Mouse (Mus musculus) embryo, embryonic 11.5 days (tissue): ENCODE measurements around the gene Nfkb1.

Experiments used
- DNase-seq: peaks from one replicate; pipeline ENCODE4 v3.0.0-alpha.2; 2012; ENCODE audit warnings: low read depth, low spot score

Gene Nfkb1

DNA sequence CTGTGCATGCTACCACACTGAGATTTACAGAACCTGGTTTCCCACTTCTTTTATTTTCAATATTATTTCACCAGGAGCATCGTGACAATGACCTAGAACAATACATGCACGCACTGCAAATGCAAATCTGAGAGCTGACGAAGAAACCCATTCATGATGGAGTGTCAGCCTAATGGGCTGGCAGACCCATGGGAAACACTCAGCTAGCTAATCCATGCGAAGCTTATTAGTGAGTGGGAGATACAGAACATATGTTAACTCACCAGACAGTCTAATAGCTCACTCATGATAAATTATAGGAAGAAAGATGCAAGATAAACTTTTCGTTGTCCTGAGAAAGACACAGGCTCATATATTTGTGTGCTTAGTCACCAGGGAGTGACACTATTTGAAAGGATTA, 19.2 kb downstream of the Nfkb1 start:
- DNase-seq: no peak

DNA sequence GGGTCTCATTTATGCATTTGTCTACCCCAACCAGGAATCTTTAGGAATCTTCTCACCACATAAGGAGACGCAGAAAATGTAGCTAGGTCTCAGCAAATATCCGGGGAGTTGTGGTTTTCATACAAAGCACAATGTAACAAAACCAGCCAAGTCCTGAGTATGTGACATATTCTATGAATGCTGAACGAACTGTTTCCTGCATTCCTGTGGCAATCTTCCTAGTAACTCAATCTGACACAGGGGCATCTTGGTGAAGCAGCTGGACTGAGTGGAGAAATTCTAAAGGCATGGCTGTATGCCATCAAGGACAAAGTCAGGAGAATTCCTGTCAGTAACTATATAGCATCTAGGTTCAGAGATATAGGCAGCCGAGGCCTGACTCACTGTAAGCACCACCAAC, 20.5 kb downstream of the Nfkb1 start:
- DNase-seq: no peak

DNA sequence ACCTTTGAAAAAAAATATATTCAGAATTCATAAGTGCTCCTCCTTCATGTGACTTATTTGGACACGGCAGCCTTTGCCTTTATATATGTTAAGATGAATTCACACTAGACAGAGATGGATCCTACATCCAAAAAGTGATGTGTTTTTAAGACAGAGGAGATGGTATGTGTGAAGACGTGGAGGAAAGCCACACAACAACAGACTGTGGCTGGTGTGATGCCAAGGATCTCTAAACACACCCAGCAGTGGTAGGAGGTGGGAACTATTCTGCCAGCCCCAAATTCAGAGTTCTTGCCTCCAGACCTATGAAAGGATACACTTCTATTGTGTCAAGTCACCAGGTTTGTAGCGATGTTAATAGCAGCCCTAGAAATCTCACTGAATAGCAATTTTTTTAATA, 24.3 kb downstream of the Nfkb1 start:
- no peak for DNase-seq

DNA sequence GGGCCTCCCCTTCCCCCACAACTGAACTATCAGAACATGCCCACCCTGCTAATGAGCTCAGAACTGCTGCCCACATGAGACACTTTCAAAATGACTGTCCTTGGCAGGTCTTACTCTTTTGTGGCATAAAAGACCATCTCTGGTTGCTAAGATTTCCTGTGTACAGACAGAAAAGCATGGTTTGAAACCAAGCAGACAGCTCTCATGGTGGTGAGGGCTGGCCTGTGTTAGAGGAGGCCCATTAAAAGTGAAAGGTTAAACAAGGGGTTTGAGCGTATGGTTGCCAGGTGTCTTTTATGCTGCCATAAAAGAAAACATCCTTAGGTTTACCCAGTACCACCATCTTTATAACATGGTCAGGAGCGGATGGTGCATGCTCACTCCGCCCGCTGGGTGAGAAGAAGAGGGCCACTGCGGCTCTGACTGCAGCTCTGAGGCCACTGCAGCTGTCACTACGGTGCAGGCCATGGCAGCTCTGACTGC, 25.5 kb downstream of the Nfkb1 start:
- no peak for DNase-seq

DNA sequence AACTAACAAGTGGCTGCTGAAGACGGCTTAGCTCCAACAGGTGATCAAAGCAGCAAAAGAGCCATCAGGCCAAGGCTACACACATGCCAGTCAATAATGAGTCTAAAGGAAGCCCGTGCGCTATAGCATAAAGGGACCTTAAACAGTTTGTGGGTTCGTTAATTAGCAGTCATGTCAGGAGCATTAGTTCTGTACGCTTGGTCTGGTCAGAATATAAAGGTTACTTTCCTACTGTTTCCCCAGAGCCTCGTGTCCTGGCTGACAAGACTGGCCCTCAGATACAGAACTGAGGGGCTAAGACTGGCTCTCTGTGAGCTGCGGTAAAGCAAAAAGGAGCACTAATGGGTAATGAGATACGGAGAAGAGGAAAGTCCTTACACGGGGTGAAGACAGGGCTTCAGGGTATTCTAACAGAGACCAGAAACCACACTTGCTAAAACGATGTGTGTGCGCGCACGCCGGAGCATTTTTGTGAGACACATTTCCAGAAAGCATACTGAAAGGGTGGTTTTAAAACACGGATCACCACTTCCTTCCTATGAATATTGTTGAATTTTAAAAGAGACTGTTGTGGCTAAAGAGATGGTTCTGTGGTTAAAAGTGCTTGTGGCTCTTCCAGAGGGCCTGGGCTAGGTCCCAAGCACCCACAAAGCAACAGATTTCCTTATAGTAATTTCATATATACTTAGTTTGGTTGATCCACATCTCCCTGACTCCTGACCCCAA, 29.0 kb downstream of the Nfkb1 start:
- DNase-seq: no peak

DNA sequence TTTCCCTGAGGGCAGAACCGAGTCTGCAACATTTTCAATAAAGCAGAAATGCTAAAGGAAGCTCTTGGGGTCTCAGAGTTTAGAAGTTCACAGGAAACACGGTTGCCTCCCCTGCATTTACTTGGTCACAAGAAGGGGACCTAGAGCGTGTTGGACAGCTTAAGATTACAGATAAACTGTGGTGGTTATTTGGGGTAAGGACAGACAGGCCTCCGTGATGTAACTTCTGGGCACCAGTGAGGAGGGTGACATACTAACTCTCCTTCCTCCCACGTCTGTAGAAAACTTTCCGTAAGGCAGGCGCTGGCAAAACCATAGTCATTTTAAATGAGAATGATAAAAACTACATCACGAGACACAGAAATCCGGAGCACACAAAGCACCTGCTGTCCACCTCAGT, 29.6 kb downstream of the Nfkb1 start:
- no peak for DNase-seq

DNA sequence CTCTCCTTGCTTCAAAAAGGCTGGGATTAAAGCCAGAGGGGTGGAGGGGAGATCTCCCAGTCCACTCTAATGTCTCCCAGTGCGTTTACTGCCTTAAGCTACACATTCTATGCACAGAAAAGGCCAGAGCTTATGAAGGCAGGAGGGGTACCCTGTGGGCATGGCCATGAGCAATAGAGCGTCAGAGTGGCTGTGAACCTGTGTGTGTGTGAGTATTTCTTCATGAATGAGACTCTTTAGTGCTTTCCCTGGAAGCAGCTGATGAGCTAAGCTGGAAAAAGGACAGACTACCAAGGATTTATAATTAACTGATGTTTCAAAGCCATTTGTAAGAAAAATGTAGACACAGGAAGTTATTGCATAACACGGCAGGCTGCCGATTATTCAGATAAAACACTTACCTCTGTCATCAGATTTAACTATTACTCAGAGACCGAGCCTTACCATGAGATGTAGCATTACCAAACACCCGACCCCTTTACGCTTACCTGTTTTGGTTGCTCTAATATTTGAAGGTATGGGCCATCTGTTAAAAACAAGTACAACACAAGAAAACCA, 32.7 kb downstream of the Nfkb1 start:
- DNase-seq: no peak

DNA sequence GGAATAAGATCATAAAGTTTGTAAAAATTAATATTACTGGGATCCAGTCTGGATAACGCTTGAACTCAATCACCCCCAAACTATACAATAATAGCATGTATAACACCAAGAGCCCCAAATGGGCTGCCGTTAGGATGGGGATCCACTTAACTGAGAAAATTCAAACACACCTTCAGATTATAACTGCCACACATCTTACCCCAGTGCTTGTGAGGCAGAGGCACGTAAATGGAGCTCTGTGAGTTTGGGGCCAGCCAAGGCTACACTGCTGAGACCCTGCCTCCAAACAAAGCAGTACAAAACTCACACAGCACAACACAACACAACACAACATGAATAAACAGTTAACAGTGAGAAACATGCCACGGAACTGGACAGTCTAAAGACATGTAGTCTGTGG, 35.2 kb downstream of the Nfkb1 start:
- no peak for DNase-seq

DNA sequence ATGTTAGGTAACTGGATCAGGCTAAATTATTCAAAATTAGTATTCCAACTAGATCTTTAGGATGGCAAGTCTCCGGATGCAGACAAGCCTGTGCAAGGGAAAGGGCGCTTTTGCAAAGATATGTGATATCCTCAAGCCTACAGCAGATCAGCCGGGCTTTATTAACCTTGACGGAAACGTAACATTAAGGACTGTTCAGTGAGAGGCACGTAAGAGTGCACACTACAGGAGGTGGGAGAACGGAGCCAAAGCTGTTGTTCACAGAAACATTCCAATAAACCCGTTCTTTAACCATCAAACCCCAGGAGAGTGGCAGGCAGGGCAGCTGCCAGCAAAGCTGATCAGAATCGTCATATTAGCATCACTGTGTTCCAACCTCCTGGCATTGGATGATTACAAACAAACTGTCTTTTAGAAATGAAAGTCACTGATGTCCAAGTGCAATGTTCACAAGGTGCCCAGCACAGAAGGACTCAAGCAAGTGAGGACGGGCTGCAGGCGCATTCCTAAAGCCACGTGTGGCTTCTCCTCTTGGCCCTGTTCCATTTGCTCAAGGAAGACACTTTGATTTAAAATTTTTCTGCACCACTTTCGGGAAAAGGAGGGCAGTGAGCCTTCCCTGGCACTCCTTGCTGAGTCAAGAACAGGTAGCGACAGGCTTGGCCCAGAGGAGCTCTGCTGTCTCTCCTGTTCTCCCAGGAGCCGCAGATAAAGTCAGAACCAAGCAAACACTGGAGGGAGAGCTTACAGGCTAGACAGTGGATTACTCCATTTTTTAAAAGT, 40.4 kb downstream of the Nfkb1 start:
- no peak for DNase-seq

DNA sequence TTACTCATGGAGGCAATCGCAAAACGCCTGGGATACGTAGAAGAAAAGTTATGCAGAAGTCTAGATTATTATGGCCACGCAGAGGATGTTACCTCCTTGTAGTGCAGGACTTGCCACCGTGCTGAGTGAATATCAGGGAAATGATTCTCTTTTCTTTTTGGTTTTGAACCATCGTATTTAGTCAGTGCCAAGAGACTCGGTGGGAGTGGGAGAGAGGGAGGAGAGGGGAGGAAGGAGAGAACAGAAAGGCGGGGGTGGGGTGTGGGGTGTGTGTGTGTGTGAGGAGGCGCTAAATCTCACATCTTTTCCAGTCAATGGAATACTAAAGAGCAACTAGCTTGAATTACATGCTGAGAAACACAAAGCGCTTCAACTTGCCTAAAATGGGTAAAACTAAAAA, 41.5 kb downstream of the Nfkb1 start:
- DNase-seq: no peak

DNA sequence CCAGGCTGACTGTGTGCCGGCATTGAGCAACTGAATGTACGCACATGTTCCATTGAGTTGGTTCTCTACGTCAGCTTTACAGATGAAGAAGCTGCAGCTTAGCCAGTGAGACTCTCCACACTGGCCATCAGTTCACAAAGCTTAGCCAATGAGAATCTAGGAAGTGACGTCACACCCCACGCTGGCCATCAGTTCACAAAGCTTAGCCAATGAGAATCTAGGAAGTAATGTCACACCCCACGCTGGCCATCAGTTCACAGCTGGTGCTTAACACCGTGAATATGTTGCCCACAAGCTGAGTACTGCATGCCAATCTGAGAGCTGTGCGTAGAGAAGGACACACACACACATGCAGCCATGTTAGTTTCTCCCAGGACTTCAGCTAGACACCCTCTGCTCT, 42.8 kb downstream of the Nfkb1 start:
- no peak for DNase-seq

DNA sequence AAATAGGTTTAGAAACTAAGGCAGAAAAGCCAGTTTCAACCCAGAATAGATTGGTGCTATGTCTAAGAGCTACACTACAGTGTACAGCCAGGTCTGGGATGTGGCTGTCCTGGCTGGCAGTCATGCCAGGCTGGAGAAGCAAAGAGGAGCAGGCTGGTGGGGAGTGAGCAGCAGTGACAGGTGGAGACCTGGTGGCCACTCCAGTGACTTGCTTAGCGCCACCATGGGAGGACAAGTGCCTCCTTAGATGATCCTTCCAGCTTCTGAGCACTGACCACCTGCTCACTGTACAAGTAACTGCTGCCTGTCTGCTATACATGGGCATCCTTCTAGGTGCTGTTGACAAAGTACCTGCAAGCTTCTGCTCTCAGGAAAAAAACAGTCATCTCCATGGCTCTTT, 44.7 kb downstream of the Nfkb1 start:
- DNase-seq: no peak

DNA sequence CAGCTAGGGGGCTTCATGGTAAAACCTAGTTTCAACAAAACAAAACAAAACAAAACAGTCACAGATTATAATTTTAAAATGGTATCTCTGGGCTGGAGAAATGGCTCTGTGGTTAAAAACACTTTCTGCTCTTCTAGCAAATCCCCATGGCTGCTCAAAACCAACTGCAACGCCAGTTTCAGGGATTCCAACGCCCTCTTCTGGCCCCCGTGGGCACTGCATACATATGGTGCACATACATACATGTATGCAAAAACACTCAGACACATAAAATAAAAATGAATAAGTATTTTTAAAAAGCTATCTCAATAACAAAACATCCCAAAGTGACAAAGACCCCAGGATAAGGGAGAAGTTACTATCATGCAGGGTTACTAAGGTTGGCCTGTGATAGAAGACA, 46.4 kb downstream of the Nfkb1 start:
- DNase-seq: no peak

DNA sequence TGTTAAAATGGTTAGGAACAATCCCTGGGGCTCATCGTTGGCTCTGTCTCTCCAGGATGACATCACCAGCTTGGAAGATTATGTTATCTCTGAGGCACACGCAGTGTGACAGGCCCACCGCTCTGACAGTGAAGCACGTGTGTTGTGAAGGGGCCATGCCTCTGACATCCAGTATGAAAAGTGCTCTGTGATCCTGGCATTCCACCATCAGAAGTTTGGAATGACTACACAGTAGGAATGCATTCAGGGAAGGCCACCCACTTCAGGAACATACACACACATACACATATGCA, 49.8 kb downstream of the Nfkb1 start:
- DNase-seq: no peak

DNA sequence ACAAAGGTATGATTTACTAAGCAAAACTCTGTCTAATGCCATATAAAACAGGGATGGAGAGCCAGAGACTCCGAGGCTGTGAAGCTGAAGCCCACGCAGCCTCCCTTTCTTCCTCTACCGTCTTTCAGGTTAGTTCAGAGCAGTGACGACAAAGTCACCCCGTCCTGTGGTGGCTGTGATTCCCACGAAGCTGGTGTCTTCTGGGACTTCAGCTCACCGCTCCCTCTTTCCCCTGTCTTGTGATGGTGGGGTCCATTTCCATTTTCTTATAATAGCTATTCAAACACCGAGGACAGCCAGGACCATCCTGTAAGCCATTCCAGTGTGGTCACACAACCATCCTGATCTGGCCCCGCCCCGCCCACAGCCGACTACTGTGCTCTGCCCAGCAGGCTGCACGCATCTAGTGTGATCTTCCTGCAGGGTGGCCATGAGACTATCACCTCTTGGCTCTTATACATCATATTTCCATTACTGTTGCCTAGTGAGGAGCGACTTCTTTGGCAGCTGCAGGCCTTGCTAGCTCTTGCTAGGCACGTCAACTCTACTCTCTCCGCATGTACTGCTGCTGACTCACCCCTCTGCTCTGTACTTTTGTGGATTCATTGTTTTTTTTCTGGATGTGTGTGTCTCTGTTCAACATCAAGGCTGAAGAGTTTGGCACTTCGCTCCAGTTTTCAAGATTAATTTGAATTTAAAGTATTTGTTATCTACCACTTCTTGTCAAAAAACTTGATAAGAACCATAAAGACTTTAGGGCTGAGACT, 50.3 kb downstream of the Nfkb1 start:
- DNase-seq: no peak

DNA sequence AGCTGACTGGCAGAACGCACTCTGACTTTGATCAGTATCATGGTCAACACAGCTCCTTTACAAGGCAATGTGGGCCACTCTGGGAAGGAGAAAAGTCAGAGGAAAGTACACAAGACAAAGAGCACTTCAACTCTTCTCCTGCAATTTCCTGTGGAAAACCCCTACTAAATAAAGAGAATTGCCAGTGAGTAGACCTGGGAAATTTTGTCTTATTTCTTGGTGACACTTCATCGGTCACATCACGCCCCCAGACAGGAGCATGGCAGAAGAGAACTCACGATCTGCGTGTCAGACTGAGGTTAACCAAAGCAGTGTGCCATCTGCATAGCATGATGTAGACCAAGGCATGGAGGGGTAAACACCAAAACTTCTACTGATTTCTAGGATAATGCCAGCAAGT, 51.1 kb downstream of the Nfkb1 start:
- DNase-seq: no peak

DNA sequence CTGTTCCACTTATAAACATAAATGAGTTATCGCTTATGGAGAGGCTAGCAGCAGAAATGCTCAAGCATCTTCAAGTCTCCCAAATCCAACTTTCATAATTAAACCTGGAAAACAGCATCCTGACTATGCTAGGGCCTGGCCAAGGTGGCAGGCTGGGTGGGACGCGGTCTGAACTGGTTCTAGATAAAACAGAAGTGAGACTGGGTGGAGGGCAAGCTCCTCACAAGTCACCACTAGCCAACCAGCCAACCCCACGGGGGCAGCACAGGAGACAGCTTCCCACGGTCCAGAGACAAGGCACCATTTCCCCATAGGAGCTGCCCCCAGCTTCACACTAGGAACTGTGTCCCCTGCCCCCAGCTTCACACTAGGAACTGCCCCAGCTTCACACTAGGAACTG, 53.8 kb downstream of the Nfkb1 start:
- no peak for DNase-seq

DNA sequence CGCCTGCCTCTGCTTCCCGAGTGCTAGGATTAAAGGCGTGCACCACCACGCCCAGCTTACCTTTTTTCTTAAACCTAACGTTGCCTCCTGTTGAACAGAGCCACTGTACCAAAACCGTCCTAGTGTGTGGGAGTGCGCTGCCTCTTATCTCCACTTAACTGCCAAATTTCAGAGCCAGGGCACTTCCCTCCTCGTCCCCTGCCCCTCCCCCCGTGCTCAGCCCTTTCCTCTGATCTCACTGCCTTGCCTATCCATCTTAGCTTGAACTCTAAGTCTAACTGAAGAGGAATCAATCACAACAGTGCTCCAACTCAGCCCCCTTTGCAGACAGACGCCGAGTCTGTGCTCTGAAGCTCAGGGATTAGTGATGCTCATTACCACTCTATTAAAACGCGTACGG, 54.9 kb downstream of the Nfkb1 start:
- DNase-seq: no peak

DNA sequence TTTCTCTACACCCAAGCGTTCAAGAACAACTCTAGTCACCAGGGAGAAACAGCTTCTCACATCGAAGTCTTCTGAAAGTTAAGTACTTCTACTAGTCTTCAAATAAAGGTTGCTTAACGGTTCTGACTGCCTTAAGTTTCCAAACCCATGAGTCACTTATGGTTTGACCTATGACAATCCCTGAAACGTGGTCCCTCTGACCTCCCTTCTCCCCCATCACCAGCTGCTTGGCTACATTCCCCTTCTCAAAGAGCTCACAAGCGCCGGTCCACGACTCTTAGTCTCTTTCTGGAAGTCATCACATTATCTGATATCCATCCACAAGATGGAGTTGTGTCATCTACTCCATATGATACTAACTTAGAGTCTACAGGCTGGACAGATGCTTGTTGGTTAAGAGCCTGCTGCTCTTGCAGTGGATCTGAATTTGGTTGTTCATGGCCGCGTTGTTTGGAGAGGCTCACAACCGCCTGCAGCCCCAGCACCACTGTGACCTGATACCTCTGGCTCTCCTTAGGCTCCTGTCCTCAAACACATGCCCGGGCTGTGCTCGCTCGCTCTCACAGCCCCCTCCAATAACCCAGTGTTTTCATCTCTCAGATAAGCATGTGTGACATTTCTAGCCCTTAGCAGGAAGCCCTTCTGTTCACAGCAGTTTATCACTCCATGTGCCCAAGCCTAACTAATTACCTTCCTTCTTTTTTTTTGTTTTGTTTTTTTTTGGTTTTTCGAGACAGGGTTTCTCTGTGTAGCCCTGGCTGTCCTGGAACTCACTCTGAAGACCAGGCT, 55.5 kb downstream of the Nfkb1 start:
- no peak for DNase-seq

DNA sequence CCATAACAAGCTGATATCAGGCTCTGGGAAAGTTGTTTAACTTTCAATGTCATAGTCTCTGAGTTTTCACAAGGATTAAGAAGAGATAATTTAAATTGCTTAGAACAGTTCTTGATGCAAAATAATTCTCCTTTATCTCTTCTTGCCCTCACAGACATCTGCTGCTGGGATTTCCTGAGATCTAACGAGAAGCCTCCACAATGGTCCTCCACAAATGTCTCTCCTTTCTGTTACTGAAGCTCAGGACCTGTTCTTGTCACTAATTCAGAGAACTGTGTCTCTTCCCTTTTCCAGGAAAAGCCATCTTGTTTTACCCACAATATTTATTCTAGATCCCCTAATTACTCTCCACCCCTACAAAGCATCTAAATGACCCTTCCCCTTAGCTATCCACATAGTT, 56.3 kb downstream of the Nfkb1 start:
- no peak for DNase-seq

DNA sequence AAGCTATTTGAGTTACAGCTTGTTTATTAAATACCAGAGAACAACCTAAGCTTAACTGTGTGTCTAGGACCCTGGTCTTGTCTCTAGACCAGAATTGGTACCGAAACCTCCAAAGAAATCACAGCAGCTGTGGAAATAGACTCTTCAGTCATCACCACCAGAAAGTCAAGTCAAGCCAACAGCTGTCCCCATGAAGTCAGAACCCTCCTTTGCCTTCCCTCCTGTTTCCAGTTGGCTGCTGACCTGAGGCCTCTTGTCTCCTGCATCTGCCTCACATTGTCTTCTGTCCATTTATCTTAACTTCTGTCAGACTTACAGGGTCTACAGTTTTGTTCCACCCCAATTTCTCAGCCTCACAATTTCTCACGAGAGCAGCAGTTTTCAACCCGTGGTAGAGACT, 57.1 kb downstream of the Nfkb1 start:
- no peak for DNase-seq

DNA sequence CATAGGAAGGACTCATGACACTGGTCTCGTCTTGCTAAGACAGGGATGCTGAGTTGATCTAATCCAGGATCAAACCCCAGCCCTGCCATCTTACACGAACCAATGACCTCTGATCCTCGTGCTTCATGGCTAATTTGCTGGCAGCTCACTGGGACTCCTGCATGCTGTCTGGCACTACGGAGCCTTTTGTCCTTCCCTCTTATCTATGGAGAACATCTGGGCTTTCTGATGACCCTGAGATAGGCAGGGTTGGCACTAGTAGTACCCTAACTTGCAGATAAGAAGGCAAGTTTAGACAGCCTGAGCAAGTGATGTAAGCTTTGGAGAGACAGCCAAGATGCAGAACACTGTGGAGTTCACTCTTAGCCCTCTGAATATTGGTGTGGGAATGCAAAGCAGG, 59.5 kb downstream of the Nfkb1 start:
- DNase-seq: no peak
